Mouse (Mus musculus): ENCODE measurements around the gene Pcsk1n. TPM values are rescaled to one million over a fixed set of nuclear protein-coding genes. Genes with fewer than 3 reads are reported as not detected.

Pcsk1n gene
- polyA plus RNA-seq, 1 experiment from 2014 or later = 0.17 TPM

GRCm38 (mm10) chrX:7963829-7964626, 44.4 kb downstream of the Pcsk1n start:
- Histone ChIP-seq H3K4me3 (ENCODE audit: low read depth, low read length) (peak overlapping the region; percentile 74), H3K4me2 (ENCODE audit: low read depth, low read length) (peak overlapping the region; percentile 65), H3K36me3 (ENCODE audit: control insufficient read depth, insufficient read depth) (peaks cover 26% of the 10 kb centered on the region), H3K27ac (ENCODE audit: low read length) (peak overlapping the region; percentile 66), H3K9me3 (replicated peaks; ENCODE audit: control insufficient read depth, low read length) (no peaks in the 10 kb centered on the region), H3K27me3 (ENCODE audit: control insufficient read depth, insufficient read depth, low read depth, low read length) (no peaks in the 10 kb centered on the region), H3K9ac (ENCODE audit: low read depth, low read length) (peak overlapping the region; percentile 45), H3K4me1 (ENCODE audit: control insufficient read depth, low read depth, low read length) (peaks cover 6% of the 10 kb centered on the region; the same call in 1 of the 2 replicates)
- WGBS (ENCODE audit: insufficient replicate concordance) = 18% methylated on average over 7 of the region's 7 CpGs
- no peak for ATAC-seq (ENCODE audit: low read depth)

DNA sequence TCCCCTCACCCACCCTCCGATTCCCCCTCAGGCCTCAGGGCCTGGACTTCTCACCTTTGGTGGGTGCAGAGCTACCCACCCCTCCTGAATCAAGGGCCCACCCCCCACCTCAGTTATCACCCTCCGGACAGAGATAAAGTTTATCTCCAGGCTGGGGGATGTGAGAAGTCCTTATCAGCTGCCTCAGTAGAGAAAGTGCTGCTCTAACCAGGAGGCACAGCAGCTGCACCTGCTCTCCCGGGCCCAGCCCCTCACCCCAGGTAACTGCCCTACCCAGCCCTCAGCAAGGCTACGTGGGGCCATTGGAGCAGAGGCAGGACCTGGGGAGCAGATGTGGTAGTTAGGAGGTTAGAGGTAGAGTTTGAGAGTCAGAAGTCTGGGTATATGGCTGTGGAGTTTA, 46.5 kb downstream of the Pcsk1n start:
- WGBS (ENCODE audit: insufficient replicate concordance) = 24% methylated on average over 4 of the region's 4 CpGs
- Histone ChIP-seq H3K4me2 (ENCODE audit: low read depth, low read length) (peak overlapping the region; percentile 65; the same call in 1 of the 2 replicates), H3K9me3 (replicated peaks; ENCODE audit: control insufficient read depth, low read length) (no peaks in the 10 kb centered on the region), H3K36me3 (ENCODE audit: control insufficient read depth, insufficient read depth) (peaks cover 14% of the 10 kb centered on the region), H3K4me1 (ENCODE audit: control insufficient read depth, low read depth, low read length) (peaks cover 22% of the 10 kb centered on the region), H3K9ac (ENCODE audit: low read depth, low read length) (peak overlapping the region; percentile 79), H3K27ac (ENCODE audit: low read length) (peak overlapping the region; percentile 88), H3K4me3 (ENCODE audit: low read depth, low read length) (peak overlapping the region; percentile 74), H3K27me3 (ENCODE audit: control insufficient read depth, insufficient read depth, low read depth, low read length) (no peaks in the 10 kb centered on the region)
- peak; percentile 24; the same call in 1 of the 2 replicates for ATAC-seq (ENCODE audit: low read depth)

GRCm38 (mm10) chrX:7967596-7968201, 48.1 kb downstream of the Pcsk1n start:
- Histone ChIP-seq H3K4me2 (ENCODE audit: low read depth, low read length) (peak overlapping the region; percentile 65), H3K9ac (ENCODE audit: low read depth, low read length) (peak overlapping the region; percentile 79), H3K4me3 (ENCODE audit: low read depth, low read length) (peak overlapping the region; percentile 74), H3K4me1 (ENCODE audit: control insufficient read depth, low read depth, low read length) (peaks cover 31% of the 10 kb centered on the region), H3K27ac (ENCODE audit: low read length) (peak overlapping the region; percentile 89), H3K27me3 (ENCODE audit: control insufficient read depth, insufficient read depth, low read depth, low read length) (no peaks in the 10 kb centered on the region), H3K9me3 (replicated peaks; ENCODE audit: control insufficient read depth, low read length) (no peaks in the 10 kb centered on the region), H3K36me3 (ENCODE audit: control insufficient read depth, insufficient read depth) (peaks cover 3% of the 10 kb centered on the region)
- WGBS (ENCODE audit: insufficient replicate concordance) = 36% methylated on average over 8 of the region's 9 CpGs
- ATAC-seq (ENCODE audit: low read depth) = peak; percentile 80

GRCm38 (mm10) chrX:7968226-7968625, 48.6 kb downstream of the Pcsk1n start:
- Histone ChIP-seq H3K4me3 (ENCODE audit: low read depth, low read length) (peak overlapping the region; percentile 74), H3K4me1 (ENCODE audit: control insufficient read depth, low read depth, low read length) (peaks cover 31% of the 10 kb centered on the region), H3K9me3 (replicated peaks; ENCODE audit: control insufficient read depth, low read length) (no peaks in the 10 kb centered on the region), H3K4me2 (ENCODE audit: low read depth, low read length) (peak overlapping the region; percentile 65), H3K27ac (ENCODE audit: low read length) (peak overlapping the region; percentile 89), H3K36me3 (ENCODE audit: control insufficient read depth, insufficient read depth) (no peaks in the 10 kb centered on the region), H3K27me3 (ENCODE audit: control insufficient read depth, insufficient read depth, low read depth, low read length) (no peaks in the 10 kb centered on the region), H3K9ac (ENCODE audit: low read depth, low read length) (peak overlapping the region; percentile 70)
- WGBS (ENCODE audit: insufficient replicate concordance) = 31% methylated on average over 8 of the region's 8 CpGs
- peak; percentile 77 for ATAC-seq (ENCODE audit: low read depth)

GRCm38 (mm10) chrX:7968899-7969298, 49.3 kb downstream of the Pcsk1n start:
- no peaks in the 10 kb centered on the region for H3K9me3 ChIP-seq (replicated peaks; ENCODE audit: control insufficient read depth, low read length)
- H3K36me3 ChIP-seq (ENCODE audit: control insufficient read depth, insufficient read depth) = no peaks in the 10 kb centered on the region
- no peak for ATAC-seq (ENCODE audit: low read depth)
- WGBS (ENCODE audit: insufficient replicate concordance) = 47% methylated on average over 3 of the region's 3 CpGs
- peak overlapping the region; percentile 60 for H3K9ac ChIP-seq (ENCODE audit: low read depth, low read length)
- H3K4me2 ChIP-seq (ENCODE audit: low read depth, low read length) = peak overlapping the region; percentile 65
- H3K27me3 ChIP-seq (ENCODE audit: control insufficient read depth, insufficient read depth, low read depth, low read length) = no peaks in the 10 kb centered on the region
- peak overlapping the region; percentile 92 for H3K27ac ChIP-seq (ENCODE audit: low read length)
- H3K4me3 ChIP-seq (ENCODE audit: low read depth, low read length) = peak overlapping the region; percentile 51
- H3K4me1 ChIP-seq (ENCODE audit: control insufficient read depth, low read depth, low read length) = peaks cover 30% of the 10 kb centered on the region

DNA sequence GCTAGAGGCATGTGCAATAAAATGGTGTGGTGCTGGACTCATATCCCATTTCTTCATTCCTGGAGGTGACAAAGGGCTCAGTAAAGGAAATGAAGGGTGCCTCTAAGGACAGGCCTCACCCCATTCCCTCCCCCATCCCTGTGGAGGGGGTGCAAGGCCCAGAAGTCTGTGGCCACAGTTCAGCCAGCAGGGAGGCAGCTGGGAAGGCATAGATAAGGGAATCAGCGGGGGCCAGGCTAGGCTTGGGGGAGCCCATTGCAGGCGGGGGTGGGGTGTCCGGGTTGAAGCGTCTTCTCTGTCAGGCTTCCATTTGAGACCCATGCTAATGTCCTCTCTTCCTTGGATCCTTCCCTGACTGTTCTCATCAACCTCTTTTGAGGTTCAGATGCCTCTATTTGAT, 51.7 kb downstream of the Pcsk1n start:
- Histone ChIP-seq H3K4me2 (ENCODE audit: low read depth, low read length) (peak overlapping the region; percentile 65), H3K27me3 (ENCODE audit: control insufficient read depth, insufficient read depth, low read depth, low read length) (no peaks in the 10 kb centered on the region), H3K9ac (ENCODE audit: low read depth, low read length) (peak overlapping the region; percentile 46), H3K4me3 (ENCODE audit: low read depth, low read length) (peak overlapping the region; percentile 27), H3K27ac (ENCODE audit: low read length) (peak overlapping the region; percentile 95), H3K9me3 (replicated peaks; ENCODE audit: control insufficient read depth, low read length) (no peaks in the 10 kb centered on the region), H3K4me1 (ENCODE audit: control insufficient read depth, low read depth, low read length) (peaks cover 28% of the 10 kb centered on the region), H3K36me3 (ENCODE audit: control insufficient read depth, insufficient read depth) (no peaks in the 10 kb centered on the region)
- 42% methylated on average over 4 of the region's 4 CpGs for WGBS (ENCODE audit: insufficient replicate concordance)
- peak; percentile 88 for ATAC-seq (ENCODE audit: low read depth)

Other genes with a start within 250 kb of the Pcsk1n start
- 24.8 and 29.2 TPM in 2 replicates for gene Plp2, start 248.4 kb upstream of the Pcsk1n start, polyA plus RNA-seq (2015; fragmentation: Nextera tagmentation; extraction: Ambion mirVana)
- 0.12 TPM in 1 of 2 replicates, not detected in the other for gene Magix, start 238.6 kb upstream of the Pcsk1n start, polyA plus RNA-seq (2015; fragmentation: Nextera tagmentation; extraction: Ambion mirVana)
- gene Gpkow, start 222.7 kb upstream of the Pcsk1n start, polyA plus RNA-seq (2015; fragmentation: Nextera tagmentation; extraction: Ambion mirVana) = 13.4 and 14.0 TPM in 2 replicates
- 19.9 and 21.8 TPM in 2 replicates for gene Wdr45, start 205.5 kb upstream of the Pcsk1n start, polyA plus RNA-seq (2015; fragmentation: Nextera tagmentation; extraction: Ambion mirVana)
- 0.27 and 0.51 TPM in 2 replicates for gene Gm45208, start 197.6 kb upstream of the Pcsk1n start, polyA plus RNA-seq (2015; fragmentation: Nextera tagmentation; extraction: Ambion mirVana)
- gene Praf2, start 191.4 kb upstream of the Pcsk1n start, polyA plus RNA-seq (2015; fragmentation: Nextera tagmentation; extraction: Ambion mirVana) = 5.2 and 6.0 TPM in 2 replicates
- gene Ccdc120, start 168.9 kb upstream of the Pcsk1n start, polyA plus RNA-seq (2015; fragmentation: Nextera tagmentation; extraction: Ambion mirVana) = 1.6 and 1.9 TPM in 2 replicates
- gene Tfe3, start 157.3 kb upstream of the Pcsk1n start, polyA plus RNA-seq (2015; fragmentation: Nextera tagmentation; extraction: Ambion mirVana) = 9.5 and 11.4 TPM in 2 replicates
- gene Gripap1, start 130.1 kb upstream of the Pcsk1n start, polyA plus RNA-seq (2015; fragmentation: Nextera tagmentation; extraction: Ambion mirVana) = 27.7 and 28.9 TPM in 2 replicates
- gene Kcnd1, start 97.5 kb upstream of the Pcsk1n start, polyA plus RNA-seq (2015; fragmentation: Nextera tagmentation; extraction: Ambion mirVana) = 0.19 TPM in 2 replicates
- gene Otud5, start 78.5 kb upstream of the Pcsk1n start, polyA plus RNA-seq (2015; fragmentation: Nextera tagmentation; extraction: Ambion mirVana) = 32.9 and 42.5 TPM in 2 replicates
- 3.1 and 3.5 TPM in 2 replicates for gene Pim2, start 41.6 kb upstream of the Pcsk1n start, polyA plus RNA-seq (2015; fragmentation: Nextera tagmentation; extraction: Ambion mirVana)
- gene Slc35a2, start 35.8 kb upstream of the Pcsk1n start, polyA plus RNA-seq (2015; fragmentation: Nextera tagmentation; extraction: Ambion mirVana) = 13.5 and 14.2 TPM in 2 replicates
- gene Pqbp1, start 20.6 kb upstream of the Pcsk1n start, polyA plus RNA-seq (2015; fragmentation: Nextera tagmentation; extraction: Ambion mirVana) = 36.8 and 38.6 TPM in 2 replicates
- 90.8 and 94.9 TPM in 2 replicates for gene Timm17b, start 20.5 kb upstream of the Pcsk1n start, polyA plus RNA-seq (2015; fragmentation: Nextera tagmentation; extraction: Ambion mirVana)
- gene Gm10491, start 12.0 kb upstream of the Pcsk1n start, polyA plus RNA-seq (2015; fragmentation: Nextera tagmentation; extraction: Ambion mirVana) = not detected in 2 replicates
- gene Gm10490, start 10.3 kb upstream of the Pcsk1n start, polyA plus RNA-seq (2015; fragmentation: Nextera tagmentation; extraction: Ambion mirVana) = not detected in 2 replicates
- gene Eras, start 8.8 kb downstream of the Pcsk1n start, polyA plus RNA-seq (2015; fragmentation: Nextera tagmentation; extraction: Ambion mirVana) = not detected in 2 replicates
- 11.5 and 12.1 TPM in 2 replicates for gene Hdac6, start 28.1 kb downstream of the Pcsk1n start, polyA plus RNA-seq (2015; fragmentation: Nextera tagmentation; extraction: Ambion mirVana)
- gene Gata1, start 58.2 kb downstream of the Pcsk1n start, polyA plus RNA-seq (2015; fragmentation: Nextera tagmentation; extraction: Ambion mirVana) = 101 and 107 TPM in 2 replicates
- 0.13 and 0.28 TPM in 2 replicates for gene Glod5, start 98.7 kb downstream of the Pcsk1n start, polyA plus RNA-seq (2015; fragmentation: Nextera tagmentation; extraction: Ambion mirVana)
- gene Suv39h1, start 154.9 kb downstream of the Pcsk1n start, polyA plus RNA-seq (2015; fragmentation: Nextera tagmentation; extraction: Ambion mirVana) = 28.6 and 30.1 TPM in 2 replicates
- gene Was, start 170.7 kb downstream of the Pcsk1n start, polyA plus RNA-seq (2015; fragmentation: Nextera tagmentation; extraction: Ambion mirVana) = 1.6 and 1.7 TPM in 2 replicates
- gene Wdr13, start 213.1 kb downstream of the Pcsk1n start, polyA plus RNA-seq (2015; fragmentation: Nextera tagmentation; extraction: Ambion mirVana) = 5.3 and 6.5 TPM in 2 replicates
- gene Rbm3, start 226.1 kb downstream of the Pcsk1n start, polyA plus RNA-seq (2015; fragmentation: Nextera tagmentation; extraction: Ambion mirVana) = 217 and 231 TPM in 2 replicates

Measured in liver, embryonic 16.5 days (tissue).